Mouse (Mus musculus): Measurements from ENCODE around the gene Kif1c.

- TF ChIP-seq CTCF (IDR thresholded peaks at IDR 0.05; ENCODE audit: extremely low read depth, insufficient read length, insufficient replicate concordance, low read depth, low read length) (no peak), POLR2A (IDR thresholded peaks at IDR 0.05; ENCODE audit: low read depth, low read length) (no peak)
Observed at GRCm38 (mm10) chr11:70671333-70672047, 28.9 kb upstream of the Kif1c start.

All from small intestine, adult 2 months (tissue).